Mouse (Mus musculus): ENCODE results near the gene Papolg.
"Not testable (repeated sequence)": the region's sequence is repeated elsewhere in the genome, so short reads cannot be mapped to it uniquely, and the experiment has no call there.

Gene Papolg

GRCm38 (mm10) chr11:23895060-23895426, at the start of gene Papolg:
TSS of gene Papolg (minus strand) at chr11:23895253.
- H3K36me3 ChIP-seq (ENCODE audit: insufficient read depth, low read length) = peaks cover 19% of the 10 kb centered on the region
- TF ChIP-seq POU5F1 (IDR thresholded peaks at IDR 0.05; ENCODE audit: borderline replicate concordance, low read length) = no peak
- no peak for TF ChIP-seq CTCF (conservative IDR thresholded peaks at IDR 0.05; ENCODE audit: low read length)
- no peak for TF ChIP-seq NANOG (IDR thresholded peaks at IDR 0.05; ENCODE audit: borderline replicate concordance, low read length)
- peaks cover 13% of the 10 kb centered on the region for H3K4me1 ChIP-seq (replicated peaks; ENCODE audit: low read depth, low read length)
- no peaks in the 10 kb centered on the region for H3K27me3 ChIP-seq (ENCODE audit: insufficient read depth, low read length)
- H3K9me3 ChIP-seq (ENCODE audit: low read length) = no peaks in the 10 kb centered on the region
- H3K4me3 ChIP-seq (replicated peaks; ENCODE audit: low read length) = peak within 1 kb of the TSS; percentile 97

- not testable (repeated sequence) for H3K36me3 ChIP-seq (ENCODE audit: insufficient read depth, low read length); H3K9me3 ChIP-seq (ENCODE audit: low read length); H3K27me3 ChIP-seq (ENCODE audit: insufficient read depth, low read length)
- peak; percentile 9; the same call in 1 of the 2 replicates for TF ChIP-seq NANOG (IDR thresholded peaks at IDR 0.05; ENCODE audit: borderline replicate concordance, low read length)
- H3K4me1 ChIP-seq (replicated peaks; ENCODE audit: low read depth, low read length) = peaks cover 20% of the 10 kb centered on the region
- H3K4me3 ChIP-seq (replicated peaks; ENCODE audit: low read length) = peak overlapping the region; percentile 37; the same call in 1 of the 2 replicates
Observed at GRCm38 (mm10) chr11:23928146-23928545, 33.1 kb upstream of the Papolg start.

- Histone ChIP-seq H3K4me1 (replicated peaks; ENCODE audit: low read depth, low read length) (peaks cover 20% of the 10 kb centered on the region), H3K36me3 (ENCODE audit: insufficient read depth, low read length) (no peaks in the 10 kb centered on the region), H3K27me3 (ENCODE audit: insufficient read depth, low read length) (0 out of 2 replicates have a peak, but pooled peaks cover 6% of the 10 kb centered on the region), H3K9me3 (ENCODE audit: low read length) (no peaks in the 10 kb centered on the region), H3K4me3 (replicated peaks; ENCODE audit: low read length) (peak overlapping the region; percentile 37; the same call in 1 of the 2 replicates)
- TF ChIP-seq CTCF (conservative IDR thresholded peaks at IDR 0.05; ENCODE audit: low read length) (no peak), POU5F1 (IDR thresholded peaks at IDR 0.05; ENCODE audit: borderline replicate concordance, low read length) (no peak), NANOG (IDR thresholded peaks at IDR 0.05; ENCODE audit: borderline replicate concordance, low read length) (no peak)
Observed at GRCm38 (mm10) chr11:23927643-23928042, 32.6 kb upstream of the Papolg start.

- H3K4me3 ChIP-seq (replicated peaks; ENCODE audit: low read length); H3K4me1 ChIP-seq (replicated peaks; ENCODE audit: low read depth, low read length); H3K36me3 ChIP-seq (ENCODE audit: insufficient read depth, low read length); H3K9me3 ChIP-seq (ENCODE audit: low read length); H3K27me3 ChIP-seq (ENCODE audit: insufficient read depth, low read length): not testable (repeated sequence)
Observed at GRCm38 (mm10) chr11:23913824-23914223, 18.8 kb upstream of the Papolg start.

- no peak overlapping the region for H3K4me3 ChIP-seq (replicated peaks; ENCODE audit: low read length)
- H3K9me3 ChIP-seq (ENCODE audit: low read length) = no peaks in the 10 kb centered on the region
- no peaks in the 10 kb centered on the region for H3K4me1 ChIP-seq (replicated peaks; ENCODE audit: low read depth, low read length)
- no peak for TF ChIP-seq CTCF (conservative IDR thresholded peaks at IDR 0.05; ENCODE audit: low read length)
- no peak for TF ChIP-seq POU5F1 (IDR thresholded peaks at IDR 0.05; ENCODE audit: borderline replicate concordance, low read length)
- no peak for TF ChIP-seq NANOG (IDR thresholded peaks at IDR 0.05; ENCODE audit: borderline replicate concordance, low read length)
- H3K27me3 ChIP-seq (ENCODE audit: insufficient read depth, low read length) = no peaks in the 10 kb centered on the region
- no peaks in the 10 kb centered on the region for H3K36me3 ChIP-seq (ENCODE audit: insufficient read depth, low read length)
Observed at GRCm38 (mm10) chr11:23903909-23904308, 8.9 kb upstream of the Papolg start.

GRCm38 (mm10) chr11:23894141-23895059, 653 bp downstream of the Papolg start:
- Histone ChIP-seq H3K4me1 (replicated peaks; ENCODE audit: low read depth, low read length) (peaks cover 13% of the 10 kb centered on the region), H3K27me3 (ENCODE audit: insufficient read depth, low read length) (no peaks in the 10 kb centered on the region), H3K9me3 (ENCODE audit: low read length) (no peaks in the 10 kb centered on the region), H3K36me3 (ENCODE audit: insufficient read depth, low read length) (peaks cover 25% of the 10 kb centered on the region), H3K4me3 (replicated peaks; ENCODE audit: low read length) (peak overlapping the region; percentile 97)
- no peak for TF ChIP-seq POU5F1 (IDR thresholded peaks at IDR 0.05; ENCODE audit: borderline replicate concordance, low read length)
- no peak for TF ChIP-seq CTCF (conservative IDR thresholded peaks at IDR 0.05; ENCODE audit: low read length)
- TF ChIP-seq NANOG (IDR thresholded peaks at IDR 0.05; ENCODE audit: borderline replicate concordance, low read length) = no peak

GRCm38 (mm10) chr11:23893556-23893955, 1.5 kb downstream of the Papolg start:
- TF ChIP-seq POU5F1 (IDR thresholded peaks at IDR 0.05; ENCODE audit: borderline replicate concordance, low read length) (no peak), CTCF (conservative IDR thresholded peaks at IDR 0.05; ENCODE audit: low read length) (no peak), NANOG (IDR thresholded peaks at IDR 0.05; ENCODE audit: borderline replicate concordance, low read length) (no peak)
- peaks cover 33% of the 10 kb centered on the region for H3K36me3 ChIP-seq (ENCODE audit: insufficient read depth, low read length)
- H3K4me1 ChIP-seq (replicated peaks; ENCODE audit: low read depth, low read length) = peaks cover 13% of the 10 kb centered on the region
- peak overlapping the region; percentile 97 for H3K4me3 ChIP-seq (replicated peaks; ENCODE audit: low read length)
- no peaks in the 10 kb centered on the region for H3K27me3 ChIP-seq (ENCODE audit: insufficient read depth, low read length)
- no peaks in the 10 kb centered on the region for H3K9me3 ChIP-seq (ENCODE audit: low read length)

GRCm38 (mm10) chr11:23864326-23864725, 30.7 kb downstream of the Papolg start:
- Histone ChIP-seq H3K9me3 (ENCODE audit: low read length) (no peaks in the 10 kb centered on the region), H3K27me3 (ENCODE audit: insufficient read depth, low read length) (no peaks in the 10 kb centered on the region), H3K36me3 (ENCODE audit: insufficient read depth, low read length) (peaks cover 92% of the 10 kb centered on the region), H3K4me3 (replicated peaks; ENCODE audit: low read length) (no peak overlapping the region), H3K4me1 (replicated peaks; ENCODE audit: low read depth, low read length) (no peaks in the 10 kb centered on the region)
- TF ChIP-seq POU5F1 (IDR thresholded peaks at IDR 0.05; ENCODE audit: borderline replicate concordance, low read length) (no peak), CTCF (conservative IDR thresholded peaks at IDR 0.05; ENCODE audit: low read length) (no peak), NANOG (IDR thresholded peaks at IDR 0.05; ENCODE audit: borderline replicate concordance, low read length) (no peak)

GRCm38 (mm10) chr11:23856723-23857112, 38.3 kb downstream of the Papolg start:
- Histone ChIP-seq H3K4me1 (replicated peaks; ENCODE audit: low read depth, low read length) (peaks cover 6% of the 10 kb centered on the region), H3K27me3 (ENCODE audit: insufficient read depth, low read length) (no peaks in the 10 kb centered on the region), H3K4me3 (replicated peaks; ENCODE audit: low read length) (no peak overlapping the region), H3K36me3 (ENCODE audit: insufficient read depth, low read length) (peaks cover 51% of the 10 kb centered on the region), H3K9me3 (ENCODE audit: low read length) (no peaks in the 10 kb centered on the region)
- TF ChIP-seq CTCF (conservative IDR thresholded peaks at IDR 0.05; ENCODE audit: low read length) = no peak
- TF ChIP-seq NANOG (IDR thresholded peaks at IDR 0.05; ENCODE audit: borderline replicate concordance, low read length) = no peak
- TF ChIP-seq POU5F1 (IDR thresholded peaks at IDR 0.05; ENCODE audit: borderline replicate concordance, low read length) = no peak
